Mouse (Mus musculus) retina, adult 2 months (tissue): ENCODE results near the gene Fntb.
"Not testable (repeated sequence)": the region's sequence is repeated elsewhere in the genome, so short reads cannot be mapped to it uniquely, and the experiment has no call there.

Experiments
- DNase-seq: peaks from one replicate; pipeline ENCODE4 v3.0.0-alpha.2; 2012; ENCODE audit warnings: low read depth, low spot score

Fntb gene

GRCm38 (mm10) chr12:76837101-76837843 lies 71.9 kb downstream of the Fntb start:
- peak; percentile 97 for DNase-seq

GRCm38 (mm10) chr12:76837844-76838650 lies 72.7 kb downstream of the Fntb start:
- no peak for DNase-seq

DNA sequence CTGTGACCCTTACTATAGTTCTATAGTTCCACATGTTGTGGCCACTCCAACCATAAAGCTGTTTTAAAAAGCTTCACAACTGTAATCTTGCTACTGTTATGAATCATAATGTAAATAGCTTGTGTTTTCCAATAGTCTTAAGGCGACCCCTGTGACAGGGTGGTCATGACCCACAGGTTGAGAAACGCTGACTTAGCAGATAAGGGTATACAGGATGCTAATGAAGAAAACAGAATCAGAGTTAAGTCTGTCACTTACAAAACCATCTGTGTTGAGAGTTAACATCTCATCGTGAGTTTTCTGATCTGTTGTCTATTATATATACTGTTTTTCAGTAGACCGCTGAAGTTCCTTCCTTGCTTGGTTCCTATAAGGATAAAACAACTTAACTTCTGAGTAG lies 73.9 kb downstream of the Fntb start:
- DNase-seq: no peak

DNA sequence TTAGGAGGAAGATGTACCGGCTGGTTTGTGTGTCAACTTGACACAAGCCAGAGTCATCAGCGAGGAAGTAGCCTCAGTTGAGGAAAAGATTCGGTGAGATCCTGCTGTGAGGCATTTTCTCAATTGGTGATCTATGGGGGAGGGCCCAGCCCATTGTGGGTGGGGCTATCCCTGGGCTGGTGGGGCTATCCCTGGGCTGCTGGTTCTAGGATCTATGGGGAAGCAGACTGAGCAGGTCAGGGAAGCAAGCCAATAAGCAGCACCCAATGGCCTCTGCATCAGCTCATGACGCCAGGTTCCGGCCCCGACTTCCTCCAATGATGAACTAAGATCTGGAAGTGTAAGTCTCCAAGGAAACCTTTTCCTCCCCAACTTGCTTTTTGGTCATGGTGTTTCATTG lies 74.7 kb downstream of the Fntb start:
- DNase-seq: no peak

GRCm38 (mm10) chr12:76844346-76845061 lies 79.1 kb downstream of the Fntb start:
- peak; percentile 53 for DNase-seq

DNA sequence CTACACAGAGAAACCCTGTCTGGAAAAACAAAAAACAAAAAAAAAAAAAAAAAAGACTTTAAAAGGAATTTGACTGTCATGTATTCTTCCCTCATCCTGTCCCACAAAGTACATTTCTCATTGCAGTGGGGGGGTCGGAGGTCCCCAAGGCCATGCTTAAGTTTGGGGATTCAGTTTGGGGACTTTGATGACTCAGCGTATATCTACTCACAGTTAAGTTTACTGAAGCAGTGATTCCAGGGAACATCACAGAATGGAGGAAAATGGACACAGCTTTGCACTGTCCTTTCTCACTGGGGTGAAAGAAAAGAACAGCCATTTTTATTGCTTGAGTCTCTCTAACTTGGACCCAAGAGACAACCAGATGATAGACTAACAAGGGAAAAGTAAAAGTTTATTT lies 87.0 kb downstream of the Fntb start:
- no peak for DNase-seq

- DNase-seq: no peak
Observed at GRCm38 (mm10) chr12:76853378-76854142, 88.2 kb downstream of the Fntb start.

DNA sequence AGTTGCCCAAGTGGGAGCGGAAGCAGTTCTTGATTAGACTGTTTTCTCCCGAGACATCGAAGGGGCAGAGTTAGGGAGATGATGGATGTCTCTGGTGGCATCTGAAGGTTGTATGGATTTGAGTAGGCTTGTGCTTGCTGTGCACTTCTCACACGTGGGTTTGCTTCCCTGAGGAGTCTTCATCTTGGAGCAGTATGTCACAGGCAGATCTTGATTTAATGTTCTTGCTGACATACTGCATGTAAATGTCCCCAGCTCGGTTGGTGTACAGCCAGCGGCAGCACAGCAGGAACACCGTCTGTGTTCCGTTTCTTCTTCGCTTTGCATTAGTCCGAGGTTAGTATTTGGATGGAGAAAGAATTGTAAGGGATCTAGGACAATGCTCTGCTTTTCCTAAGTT lies 91.7 kb downstream of the Fntb start:
- DNase-seq: no peak

- not testable (repeated sequence) for DNase-seq
Observed at GRCm38 (mm10) chr12:76858788-76859187, 93.4 kb downstream of the Fntb start.

DNA sequence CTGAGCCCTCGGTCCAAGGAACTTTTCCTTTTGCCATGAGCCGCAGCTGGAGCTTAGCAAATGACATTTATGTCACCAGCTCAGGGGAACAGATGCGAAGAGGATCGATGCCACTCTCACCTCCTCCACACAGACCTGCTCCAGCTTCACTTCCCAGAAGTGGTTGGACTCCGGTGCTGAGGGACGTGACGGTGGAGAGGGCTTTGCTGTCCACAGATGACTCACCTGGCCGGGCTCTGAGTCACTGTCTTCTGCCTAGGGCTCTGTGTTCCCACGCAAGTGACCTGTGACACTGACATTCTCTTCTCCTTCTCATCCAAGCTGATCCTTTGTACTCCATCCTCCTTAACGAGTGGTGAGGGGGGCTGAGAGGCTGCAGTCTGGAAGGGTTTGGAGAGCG lies 98.3 kb downstream of the Fntb start:
- DNase-seq: no peak

DNA sequence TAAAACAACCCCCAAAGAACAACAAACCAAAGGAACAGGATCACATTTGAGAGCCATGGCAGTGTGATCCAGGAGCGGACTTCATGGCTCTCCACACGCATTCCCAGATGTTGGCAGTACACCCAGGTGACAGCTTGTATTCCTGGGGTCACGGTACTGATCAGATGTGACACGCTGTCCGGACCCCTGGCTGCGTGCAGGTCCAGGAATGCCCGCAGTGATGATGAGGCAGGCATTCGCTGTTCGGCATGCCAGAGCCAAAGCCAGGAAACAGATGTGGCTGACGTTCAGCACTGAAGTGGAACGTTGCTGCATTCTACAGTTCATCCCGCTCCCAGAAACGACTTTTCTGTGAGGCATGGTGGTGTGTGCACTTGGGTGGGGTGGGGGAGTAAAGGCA lies 99.9 kb downstream of the Fntb start:
- no peak for DNase-seq

DNA sequence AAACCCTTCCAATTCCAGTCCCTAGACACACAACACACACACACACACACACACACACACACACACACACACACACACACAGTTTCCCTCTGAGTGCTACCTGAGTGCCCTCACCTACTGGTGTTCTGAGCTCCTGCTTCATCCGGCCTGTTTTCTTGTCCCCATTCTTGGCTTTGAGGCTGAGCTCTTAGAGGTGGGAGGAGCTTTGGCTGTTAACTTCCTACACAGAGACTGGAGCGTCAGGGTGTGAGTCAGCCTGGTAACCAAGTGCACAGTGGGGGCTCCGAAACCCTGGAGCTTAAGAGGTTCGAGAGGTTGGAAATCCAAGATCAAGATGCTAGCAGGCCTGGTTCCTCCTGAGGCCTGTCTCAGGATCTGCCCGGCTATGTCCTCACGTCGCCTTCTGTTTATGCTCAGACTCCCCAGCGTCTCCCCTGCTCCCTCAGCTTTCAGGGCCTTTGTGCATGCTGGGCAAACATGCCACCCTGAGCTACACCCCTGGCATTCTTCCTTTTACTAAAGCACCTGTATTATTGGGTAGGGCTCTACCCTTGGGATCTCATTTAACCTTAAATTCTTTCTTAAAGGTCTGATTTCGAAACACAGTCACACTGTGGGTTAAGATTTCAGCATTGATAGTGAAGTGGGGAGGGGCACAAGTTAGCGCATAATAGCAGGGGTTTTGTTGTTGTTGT lies 102.3 kb downstream of the Fntb start:
- DNase-seq: no peak

DNA sequence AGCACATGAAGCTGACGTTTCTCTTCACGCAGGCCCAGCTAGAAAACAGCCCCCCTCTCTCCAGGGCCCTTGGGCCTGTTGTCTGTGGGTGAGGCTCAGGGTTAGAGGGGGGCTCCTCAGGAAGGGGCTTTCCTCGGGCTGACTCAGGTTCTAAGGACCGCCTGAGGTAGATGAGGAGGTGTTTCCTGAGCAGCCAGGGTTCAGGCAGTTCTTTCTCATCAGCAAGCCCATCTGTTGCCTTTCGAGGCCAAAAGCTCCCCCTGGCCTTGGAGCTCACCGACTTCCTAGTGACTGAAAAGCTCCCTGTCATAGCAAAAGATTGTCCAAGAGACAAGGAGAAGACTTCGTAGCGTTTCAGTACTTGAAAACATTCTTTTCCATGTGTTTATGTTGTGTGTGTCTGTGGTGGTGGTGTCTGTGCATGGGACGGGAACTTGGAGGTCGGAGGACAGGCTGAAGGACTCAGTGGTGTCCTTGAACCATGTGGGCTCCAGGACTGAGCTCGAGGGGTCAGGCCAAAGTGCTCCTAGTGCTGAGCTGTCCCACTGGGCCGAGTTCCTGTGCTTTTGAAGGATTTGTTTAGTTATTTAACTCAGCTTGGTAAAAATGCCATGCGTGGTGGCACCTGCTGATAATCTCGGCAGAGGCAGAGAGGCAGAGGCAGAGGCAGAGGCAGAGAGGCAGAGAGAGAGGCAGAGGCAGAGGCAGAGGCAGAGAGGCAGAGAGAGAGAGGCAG lies 103.2 kb downstream of the Fntb start:
- DNase-seq: no peak

GRCm38 (mm10) chr12:76869561-76869960 lies 104.2 kb downstream of the Fntb start:
- DNase-seq: no peak

DNA sequence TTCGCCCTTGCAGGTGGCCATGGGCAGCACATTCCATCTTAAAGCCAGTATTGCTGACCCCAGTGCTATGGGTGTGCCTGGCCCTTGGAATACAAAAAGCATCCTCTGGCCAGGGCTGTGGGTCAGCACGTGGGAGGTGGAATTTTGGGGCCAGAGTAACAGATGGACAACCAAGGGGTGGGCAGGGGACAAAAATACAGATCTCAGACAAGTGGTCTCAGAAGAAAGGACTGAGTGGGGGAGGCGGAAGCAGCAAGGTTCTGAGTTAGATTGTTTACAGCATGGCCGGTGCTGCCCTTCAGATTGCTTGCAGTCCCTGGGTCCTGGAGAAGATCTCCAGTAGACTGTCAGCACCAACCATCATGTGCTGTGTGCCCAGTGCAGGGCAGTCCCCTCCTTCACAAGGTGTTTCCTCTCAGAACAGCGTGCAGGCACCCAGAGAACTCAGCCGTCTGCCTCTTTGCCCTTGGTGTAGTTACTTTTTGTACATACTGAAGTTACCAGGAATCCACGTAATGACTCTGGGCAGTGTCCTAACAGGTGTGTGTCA lies 107.5 kb downstream of the Fntb start:
- no peak for DNase-seq

- DNase-seq: no peak
Observed at GRCm38 (mm10) chr12:76874826-76875225, 109.4 kb downstream of the Fntb start.

GRCm38 (mm10) chr12:76879242-76879641 lies 113.9 kb downstream of the Fntb start:
- DNase-seq: peak; percentile 67

GRCm38 (mm10) chr12:76880131-76880530 lies 114.7 kb downstream of the Fntb start:
- DNase-seq: no peak

GRCm38 (mm10) chr12:76883824-76884223 lies 118.4 kb downstream of the Fntb start:
- no peak for DNase-seq

DNA sequence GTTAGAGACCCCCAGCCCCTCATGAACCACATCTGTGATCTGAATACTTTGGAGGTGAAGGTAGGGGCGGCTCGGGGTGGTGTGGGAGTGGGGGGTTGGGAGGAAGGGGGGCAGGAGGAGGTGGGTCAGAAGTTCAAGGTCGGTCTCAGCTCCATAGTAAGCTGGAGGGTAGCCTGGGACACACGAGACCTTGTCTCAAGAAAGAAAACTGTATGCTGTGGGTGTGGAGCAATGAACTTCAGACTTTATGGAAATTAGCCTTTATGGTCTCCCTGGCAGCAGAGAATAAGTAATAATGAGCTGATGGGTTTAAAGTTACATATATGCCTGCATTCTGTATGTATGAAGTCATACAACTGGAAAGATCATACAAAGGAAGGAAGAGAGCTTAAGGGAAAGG lies 119.7 kb downstream of the Fntb start:
- no peak for DNase-seq
